Mouse (Mus musculus) forebrain, postnatal 0 days (tissue): ENCODE data around the gene Bnc2. TPM values are rescaled to one million over a fixed set of nuclear protein-coding genes. Genes with fewer than 3 reads are reported as not detected.

Source experiments
- ATAC-seq: fragments of 200-750 bp; cut with Nextera tagmentation; 2 replicates; pipeline ENCODE4 v1.8.0; 2017; ENCODE audit warnings: mild to moderate bottlenecking, moderate library complexity
- DNase-seq: peaks from one replicate; pipeline ENCODE4 v3.0.0-alpha.2; 2015
- H3K27ac ChIP-seq: fragments of 300-500 bp; sonication (generic); 2 replicates; pipeline ENCODE4 v1.5.1; 2014; ENCODE audit warnings: low read depth, mild to moderate bottlenecking, antibody characterized with exemption, low read length, moderate library complexity, mixed read lengths
- H3K27me3 ChIP-seq: fragments of 300-500 bp; sonication (generic); 2 replicates; pipeline ENCODE4 v1.6.1; 2014; ENCODE audit warnings: mild to moderate bottlenecking, low read length, mixed read lengths; ENCODE audit not compliant: insufficient read depth
- H3K36me3 ChIP-seq: fragments of 300-500 bp; sonication (generic); 2 replicates; pipeline ENCODE4 v1.6.1; 2014; ENCODE audit warnings: mild to moderate bottlenecking, moderate library complexity; ENCODE audit not compliant: insufficient read depth
- H3K4me1 ChIP-seq: fragments of 300-500 bp; sonication (generic); 2 replicates; pipeline ENCODE4 v1.6.1; 2014; ENCODE audit warnings: antibody characterized with exemption; ENCODE audit not compliant: insufficient read depth
- H3K4me2 ChIP-seq: fragments of 300-500 bp; sonication (generic); 2 replicates; pipeline ENCODE4 v1.6.1; 2014; ENCODE audit warnings: low read depth, mild to moderate bottlenecking, moderate library complexity
- H3K4me3 ChIP-seq: fragments of 300-500 bp; sonication (generic); 2 replicates; pipeline ENCODE4 v1.5.1; 2014; ENCODE audit warnings: low read depth, low read length, mixed read lengths
- H3K9ac ChIP-seq: fragments of 300-500 bp; sonication (generic); 2 replicates; pipeline ENCODE4 v1.6.1; 2014; ENCODE audit warnings: mild to moderate bottlenecking
- H3K9me3 ChIP-seq: fragments of 300-500 bp; sonication (generic); 2 replicates; pipeline ENCODE4 v1.6.1; 2016; ENCODE audit warnings: low read length
- CTCF ChIP-seq: sonication (generic); IDR thresholded peaks from 2 replicates; pipeline ENCODE4 v1.5.1; 2016; ENCODE audit warnings: antibody characterized with exemption, control low read depth, low read depth
- WGBS: fragments of 180-500 bp; shearing (Covaris S2); extraction: QIAGEN DNeasy Blood & Tissue Kit; methylation state at CpG from one replicate; pipeline ENCODE4 v1.1.7; 2014; 5-methylcytosine and 5-hydroxymethylcytosine counted together
- polyA plus RNA-seq: library from polyadenylated mRNA; unstranded; fragments of >200 nt; fragmentation: Nextera tagmentation; extraction: Ambion mirVana; gene quantifications from 2 replicates; pipeline ENCODE4 v1.2.1, GENCODE M21; 2015
- total RNA-seq: library from RNA; depleted of rRNA; stranded (reverse); fragments of >200 nt; gene quantifications from 2 replicates; pipeline ENCODE4 v1.2.3, GENCODE M21; 2014

Gene Bnc2
- total and polyA plus RNA-seq, 2 experiments from 2014 or later: 2.0 to 11.6 TPM

DNA sequence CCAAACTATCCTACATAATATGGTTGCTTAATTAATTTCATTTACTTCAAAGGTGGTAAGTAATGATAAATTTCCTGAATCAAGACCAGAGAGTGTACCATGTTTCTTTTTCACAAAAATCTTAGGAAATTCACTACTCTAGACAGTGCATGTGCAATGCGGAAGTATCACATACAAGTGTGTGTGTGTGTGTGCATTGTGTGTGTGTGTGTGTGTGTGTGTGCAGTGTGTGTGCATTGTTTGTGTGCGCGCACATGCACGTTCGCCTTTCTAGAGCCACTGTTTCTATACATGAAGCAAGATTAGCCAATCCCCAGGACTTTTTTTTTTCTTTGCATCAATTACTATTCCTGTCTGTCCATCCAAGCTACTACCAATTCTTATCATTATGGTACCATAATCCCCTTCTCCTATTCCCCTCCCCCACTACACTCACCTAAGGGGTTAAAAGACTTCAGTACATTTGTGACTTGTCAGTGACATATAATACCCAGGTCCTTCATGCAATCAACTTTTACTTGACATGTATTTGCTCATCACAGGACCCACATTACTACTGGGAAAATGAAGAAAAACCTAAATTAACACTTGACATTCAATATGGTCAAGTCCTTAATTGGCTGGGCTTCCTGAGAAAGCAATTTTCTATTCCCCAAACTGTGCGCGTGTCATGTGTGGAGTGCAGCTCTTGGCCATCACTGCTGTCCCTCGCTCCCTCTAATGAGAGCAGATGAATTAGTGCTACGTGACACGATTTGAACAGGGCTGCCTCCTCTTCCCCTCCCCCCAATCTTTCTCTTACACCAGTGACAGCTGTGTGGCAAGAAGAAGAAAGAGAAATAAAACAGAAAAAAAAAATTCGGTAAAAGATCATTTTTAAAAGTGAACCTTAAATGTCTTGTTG is 145.9 kb downstream of the Bnc2 start:
- Histone ChIP-seq H3K27me3 (no peaks in the 10 kb centered on the region), H3K9me3 (no peaks in the 10 kb centered on the region), H3K4me2 (no peak overlapping the region), H3K27ac (no peak overlapping the region), H3K4me1 (no peaks in the 10 kb centered on the region), H3K36me3 (no peaks in the 10 kb centered on the region), H3K4me3 (no peak overlapping the region), H3K9ac (no peak overlapping the region)
- WGBS: 38% methylated on average over 11 of the region's 11 CpGs
- no peak for TF ChIP-seq CTCF
- no peak for DNase-seq
- no peak; the same call in 1 of the 2 replicates for ATAC-seq

DNA sequence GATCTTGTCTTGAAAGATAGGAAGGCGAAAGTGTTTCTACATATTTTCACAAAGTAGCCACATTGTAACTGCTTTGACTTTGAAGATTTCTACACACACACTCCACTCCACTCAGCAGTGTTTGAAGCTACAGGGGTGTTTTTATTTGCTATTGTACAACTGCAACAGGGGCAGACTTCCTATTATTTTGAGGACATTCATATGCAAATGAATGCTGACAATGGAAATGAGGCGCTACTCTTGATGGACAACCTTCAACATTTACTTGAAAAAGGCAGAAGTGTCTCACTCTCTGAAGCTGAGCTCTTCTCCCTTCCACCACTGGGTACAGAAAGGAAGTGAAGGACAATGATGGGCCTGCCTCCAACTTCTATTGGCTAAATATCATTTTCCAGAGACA is 146.7 kb downstream of the Bnc2 start:
- DNase-seq: no peak
- no peak for TF ChIP-seq CTCF
- Histone ChIP-seq H3K4me1 (no peaks in the 10 kb centered on the region), H3K27me3 (no peaks in the 10 kb centered on the region), H3K27ac (no peak overlapping the region), H3K9ac (no peak overlapping the region), H3K4me2 (no peak overlapping the region), H3K36me3 (no peaks in the 10 kb centered on the region), H3K4me3 (no peak overlapping the region), H3K9me3 (no peaks in the 10 kb centered on the region)
- 32% methylated on average over 2 of the region's 2 CpGs for WGBS
- ATAC-seq: no peak

DNA sequence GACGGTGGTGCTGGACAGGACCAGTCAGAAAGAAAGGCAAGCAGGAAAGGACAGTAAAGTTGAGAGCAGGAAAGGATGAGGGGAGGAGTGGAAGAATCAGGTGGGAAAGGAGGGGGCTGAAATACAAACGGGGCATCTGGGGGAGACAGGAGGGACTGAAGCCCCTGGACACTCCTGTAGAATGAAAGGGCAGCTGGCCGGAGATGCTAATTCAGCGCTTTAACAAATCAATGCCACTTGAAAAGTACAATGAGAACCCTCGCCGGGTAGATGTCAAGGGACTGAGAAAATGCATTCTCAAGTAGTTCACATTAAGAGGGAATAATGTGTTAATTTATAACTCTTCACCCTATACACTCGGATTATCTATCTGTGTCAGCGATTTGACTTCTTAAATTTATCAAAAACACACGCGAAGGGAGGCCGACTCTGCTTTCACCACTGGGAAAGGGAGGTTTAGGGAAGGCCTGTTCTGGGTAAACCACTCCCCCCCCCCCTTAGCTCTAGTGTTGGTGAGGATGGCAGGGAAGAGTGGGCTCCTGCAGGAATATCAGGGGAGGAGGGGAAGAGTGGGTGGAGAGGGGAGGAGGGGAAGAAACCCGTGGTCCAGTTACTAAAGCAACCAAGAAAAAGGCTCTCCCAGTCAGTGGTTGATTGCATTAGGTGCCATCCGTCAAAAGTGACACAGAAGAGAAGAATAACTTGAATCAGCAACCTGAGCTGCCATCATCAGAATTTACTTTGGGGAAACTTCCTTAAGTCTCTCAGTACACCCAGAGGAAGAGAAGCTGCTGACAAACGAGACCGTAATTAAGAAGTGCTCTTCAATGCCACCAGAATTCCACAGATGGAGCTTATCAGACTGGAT is 147.8 kb downstream of the Bnc2 start:
- Histone ChIP-seq H3K36me3 (no peaks in the 10 kb centered on the region), H3K9ac (no peak overlapping the region), H3K27me3 (no peaks in the 10 kb centered on the region), H3K4me3 (no peak overlapping the region), H3K4me2 (no peak overlapping the region), H3K9me3 (no peaks in the 10 kb centered on the region), H3K4me1 (no peaks in the 10 kb centered on the region), H3K27ac (no peak overlapping the region)
- no peak for ATAC-seq
- TF ChIP-seq CTCF: no peak
- no peak for DNase-seq
- 25% methylated on average over 15 of the region's 15 CpGs for WGBS

GRCm38 (mm10) chr4:84523651-84524221 is 151.3 kb downstream of the Bnc2 start:
- TF ChIP-seq CTCF: no peak
- Histone ChIP-seq H3K27ac (no peak overlapping the region), H3K27me3 (no peaks in the 10 kb centered on the region), H3K9me3 (no peaks in the 10 kb centered on the region), H3K9ac (no peak overlapping the region), H3K4me1 (no peaks in the 10 kb centered on the region), H3K36me3 (no peaks in the 10 kb centered on the region), H3K4me3 (no peak overlapping the region), H3K4me2 (no peak overlapping the region)
- 29% methylated on average over 4 of the region's 4 CpGs for WGBS
- ATAC-seq: no peak
- DNase-seq: no peak

- Histone ChIP-seq H3K27me3 (no peaks in the 10 kb centered on the region), H3K27ac (no peak overlapping the region), H3K9me3 (no peaks in the 10 kb centered on the region), H3K4me1 (no peaks in the 10 kb centered on the region), H3K4me2 (no peak overlapping the region), H3K9ac (no peak overlapping the region), H3K36me3 (no peaks in the 10 kb centered on the region), H3K4me3 (no peak overlapping the region)
- ATAC-seq: no peak
- 22% methylated on average over 5 of the region's 5 CpGs for WGBS
- no peak for DNase-seq
- TF ChIP-seq CTCF: no peak
These were observed 151.9 kb downstream of the Bnc2 start for GRCm38 (mm10) chr4:84523211-84523610.

GRCm38 (mm10) chr4:84521562-84521961 is 153.5 kb downstream of the Bnc2 start:
- 87% methylated on average over 5 of the region's 5 CpGs for WGBS
- Histone ChIP-seq H3K4me2 (no peak overlapping the region), H3K27ac (no peak overlapping the region), H3K4me1 (no peaks in the 10 kb centered on the region), H3K4me3 (no peak overlapping the region), H3K36me3 (no peaks in the 10 kb centered on the region), H3K9ac (no peak overlapping the region), H3K9me3 (no peaks in the 10 kb centered on the region), H3K27me3 (no peaks in the 10 kb centered on the region)
- DNase-seq (no peak), ATAC-seq (no peak)
- no peak for TF ChIP-seq CTCF
